Mouse (Mus musculus): Measurements from ENCODE around the gene Tspan8.

The Tspan8 gene

GRCm38 (mm10) chr10:115834017-115834416 lies 17.4 kb downstream of the Tspan8 start:
- DNase-seq, result no peak

GRCm38 (mm10) chr10:115846930-115847329 lies 30.3 kb downstream of the Tspan8 start:
- no peak for DNase-seq

- no peak for DNase-seq
Measured at GRCm38 (mm10) chr10:115848511-115848910, 31.9 kb downstream of the Tspan8 start.

- DNase-seq, result no peak
Measured at GRCm38 (mm10) chr10:115860210-115860880, 43.7 kb downstream of the Tspan8 start.

DNA sequence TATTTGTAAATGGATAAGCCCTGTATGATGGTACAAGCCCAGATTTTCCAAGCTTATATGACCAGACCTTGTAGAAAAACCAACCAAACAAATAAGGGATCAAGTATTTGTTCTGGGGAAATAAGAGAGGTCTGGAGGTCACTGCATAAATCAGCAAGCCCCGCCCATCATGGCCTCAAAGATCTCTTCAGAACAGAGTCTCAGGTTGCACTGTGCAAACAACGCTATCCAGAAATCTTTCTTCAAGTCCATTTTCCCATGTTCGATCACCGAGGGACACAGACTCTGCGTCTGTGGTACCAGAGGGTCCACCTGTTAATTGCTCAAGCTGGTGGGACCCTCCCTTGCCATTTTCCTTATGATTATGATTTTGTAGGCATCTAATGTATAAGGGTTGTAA lies 45.3 kb downstream of the Tspan8 start:
- DNase-seq, result no peak

- DNase-seq, result no peak
Measured at GRCm38 (mm10) chr10:115882757-115883156, 66.1 kb downstream of the Tspan8 start.

GRCm38 (mm10) chr10:115891924-115892323 lies 75.3 kb downstream of the Tspan8 start:
- no peak for DNase-seq

DNA sequence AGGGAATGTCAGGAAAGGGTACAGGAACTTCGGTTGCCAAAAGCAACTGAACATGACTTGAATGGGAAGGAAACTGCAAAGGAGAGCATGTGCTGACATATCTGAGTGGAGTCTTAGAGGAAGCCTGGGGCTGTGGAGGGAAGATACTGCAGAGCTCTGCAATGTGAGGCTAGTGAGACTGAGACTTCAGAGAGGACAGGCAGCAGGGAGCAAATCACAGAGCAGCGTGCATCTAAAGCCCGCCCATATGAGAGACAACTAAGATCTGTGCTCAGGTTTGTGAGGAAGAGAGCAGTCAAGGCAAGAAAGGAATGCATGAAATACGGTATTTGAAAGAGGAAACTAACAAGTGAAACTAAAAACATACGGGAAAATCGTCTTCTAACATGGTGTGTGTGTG lies 76.3 kb downstream of the Tspan8 start:
- no peak for DNase-seq

GRCm38 (mm10) chr10:115894045-115894444 lies 77.4 kb downstream of the Tspan8 start:
- DNase-seq, result no peak

GRCm38 (mm10) chr10:115896764-115897163 lies 80.1 kb downstream of the Tspan8 start:
- no peak for DNase-seq

DNA sequence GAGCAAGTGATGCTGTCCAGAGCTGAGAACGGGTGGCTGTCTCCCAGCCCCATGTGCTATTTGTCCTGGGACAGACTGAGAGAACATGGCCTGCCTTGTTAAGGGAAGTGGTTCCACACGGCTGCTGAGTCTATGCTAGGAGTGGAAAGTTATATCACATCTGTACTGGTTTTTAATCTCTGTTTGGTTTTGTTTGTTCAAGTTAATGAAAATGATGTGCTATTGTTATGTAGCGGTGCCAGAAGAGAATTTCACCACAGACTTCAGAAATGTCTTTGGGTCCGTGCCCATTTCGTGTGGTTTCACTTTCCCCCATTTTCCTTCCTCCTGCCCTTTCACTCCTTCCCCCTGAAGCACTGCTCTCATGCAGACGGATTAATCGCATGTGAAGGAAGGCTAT lies 80.6 kb downstream of the Tspan8 start:
- DNase-seq, result no peak
